Mouse (Mus musculus): Measurements from ENCODE around the gene Cbfa2t3. TPM values are rescaled to one million over a fixed set of nuclear protein-coding genes. Genes with fewer than 3 reads are reported as not detected.
A peak's percentile ranks its signal among the peaks of the same experiment; 100 is the strongest.

The Cbfa2t3 gene
- polyA plus RNA-seq, 1 experiment from 2014 or later = 15.0 TPM

- Histone ChIP-seq H3K27me3 (replicated peaks; ENCODE audit: insufficient read depth, low read length) (0 out of 2 replicates have a peak, but pooled peaks cover 3% of the 10 kb centered on the region), H3K27ac (ENCODE audit: low read length) (no peak overlapping the region), H3K4me3 (ENCODE audit: low read depth, low read length) (no peak overlapping the region), H3K4me1 (ENCODE audit: insufficient read depth, low read depth, low read length) (no peaks in the 10 kb centered on the region), H3K9ac (replicated peaks; ENCODE audit: low read depth) (no peak overlapping the region), H3K4me2 (replicated peaks; ENCODE audit: low read depth, low read length) (no peak overlapping the region), H3K9me3 (ENCODE audit: low read length) (no peaks in the 10 kb centered on the region), H3K36me3 (ENCODE audit: insufficient read depth, low read length) (no peaks in the 10 kb centered on the region)
- WGBS = 31% methylated on average over 3 of the region's 3 CpGs
- ATAC-seq (no peak), DNase-seq (ENCODE audit: low spot score) (no peak)
- TF ChIP-seq CTCF (IDR thresholded peaks at IDR 0.05) (no peak), EP300 (IDR thresholded peaks at IDR 0.05) (no peak)
Observed at GRCm38 (mm10) chr8:122728630-122729029, 29.7 kb upstream of the Cbfa2t3 start.

GRCm38 (mm10) chr8:122727412-122727811 lies 28.5 kb upstream of the Cbfa2t3 start:
- no peak for DNase-seq (ENCODE audit: low spot score)
- H3K27ac ChIP-seq (ENCODE audit: low read length) = no peak overlapping the region
- no peaks in the 10 kb centered on the region for H3K36me3 ChIP-seq (ENCODE audit: insufficient read depth, low read length)
- H3K4me2 ChIP-seq (replicated peaks; ENCODE audit: low read depth, low read length) = no peak overlapping the region
- WGBS = 54% methylated on average over 5 of the region's 5 CpGs
- no peak overlapping the region for H3K4me3 ChIP-seq (ENCODE audit: low read depth, low read length)
- H3K4me1 ChIP-seq (ENCODE audit: insufficient read depth, low read depth, low read length) = no peaks in the 10 kb centered on the region
- H3K9ac ChIP-seq (replicated peaks; ENCODE audit: low read depth) = no peak overlapping the region
- no peak for ATAC-seq
- no peak; the same call in 1 of the 2 replicates for TF ChIP-seq CTCF (IDR thresholded peaks at IDR 0.05)
- no peak for TF ChIP-seq EP300 (IDR thresholded peaks at IDR 0.05)
- no peaks in the 10 kb centered on the region for H3K27me3 ChIP-seq (replicated peaks; ENCODE audit: insufficient read depth, low read length)
- no peaks in the 10 kb centered on the region for H3K9me3 ChIP-seq (ENCODE audit: low read length)

- H3K9ac ChIP-seq (replicated peaks; ENCODE audit: low read depth) = no peak overlapping the region
- no peak overlapping the region for H3K4me2 ChIP-seq (replicated peaks; ENCODE audit: low read depth, low read length)
- H3K27me3 ChIP-seq (replicated peaks; ENCODE audit: insufficient read depth, low read length) = 0 out of 2 replicates have a peak, but pooled peaks cover 2% of the 10 kb centered on the region
- H3K4me3 ChIP-seq (ENCODE audit: low read depth, low read length) = no peak overlapping the region
- H3K36me3 ChIP-seq (ENCODE audit: insufficient read depth, low read length) = no peaks in the 10 kb centered on the region
- H3K27ac ChIP-seq (ENCODE audit: low read length) = no peak overlapping the region
- TF ChIP-seq EP300 (IDR thresholded peaks at IDR 0.05) (no peak), CTCF (IDR thresholded peaks at IDR 0.05) (no peak)
- DNase-seq (ENCODE audit: low spot score) (no peak), ATAC-seq (no peak)
- WGBS = 58% methylated on average over 2 of the region's 2 CpGs
- no peaks in the 10 kb centered on the region for H3K9me3 ChIP-seq (ENCODE audit: low read length)
- no peaks in the 10 kb centered on the region for H3K4me1 ChIP-seq (ENCODE audit: insufficient read depth, low read depth, low read length)
Observed at GRCm38 (mm10) chr8:122726789-122727188, 27.9 kb upstream of the Cbfa2t3 start.

- WGBS = 88% methylated on average over 6 of the region's 6 CpGs
- no peak for ATAC-seq
- TF ChIP-seq CTCF (IDR thresholded peaks at IDR 0.05) = no peak
Observed at GRCm38 (mm10) chr8:122725187-122725586, 26.3 kb upstream of the Cbfa2t3 start.

GRCm38 (mm10) chr8:122720811-122721640 lies 22.1 kb upstream of the Cbfa2t3 start:
- WGBS = 44% methylated on average over 14 of the region's 14 CpGs
- Histone ChIP-seq H3K36me3 (ENCODE audit: insufficient read depth, low read length) (no peaks in the 10 kb centered on the region), H3K9ac (replicated peaks; ENCODE audit: low read depth) (no peak overlapping the region), H3K4me2 (replicated peaks; ENCODE audit: low read depth, low read length) (no peak overlapping the region), H3K4me1 (ENCODE audit: insufficient read depth, low read depth, low read length) (0 out of 2 replicates have a peak, but pooled peaks cover 4% of the 10 kb centered on the region), H3K27ac (ENCODE audit: low read length) (no peak overlapping the region; the same call in 1 of the 2 replicates), H3K27me3 (replicated peaks; ENCODE audit: insufficient read depth, low read length) (0 out of 2 replicates have a peak, but pooled peaks cover 2% of the 10 kb centered on the region), H3K4me3 (ENCODE audit: low read depth, low read length) (no peak overlapping the region), H3K9me3 (ENCODE audit: low read length) (no peaks in the 10 kb centered on the region)
- TF ChIP-seq EP300 (IDR thresholded peaks at IDR 0.05) (no peak), CTCF (IDR thresholded peaks at IDR 0.05) (no peak)
- DNase-seq (ENCODE audit: low spot score) (peak; percentile 31), ATAC-seq (peak; percentile 43)

More at GRCm38 (mm10) chr8:122725187-122725586, 26.3 kb upstream of the Cbfa2t3 start:
- Histone ChIP-seq H3K4me2 (replicated peaks; ENCODE audit: low read depth, low read length) (no peak overlapping the region), H3K36me3 (ENCODE audit: insufficient read depth, low read length) (no peaks in the 10 kb centered on the region), H3K27me3 (replicated peaks; ENCODE audit: insufficient read depth, low read length) (0 out of 2 replicates have a peak, but pooled peaks cover 2% of the 10 kb centered on the region), H3K9me3 (ENCODE audit: low read length) (no peaks in the 10 kb centered on the region), H3K27ac (ENCODE audit: low read length) (no peak overlapping the region), H3K4me3 (ENCODE audit: low read depth, low read length) (no peak overlapping the region), H3K4me1 (ENCODE audit: insufficient read depth, low read depth, low read length) (0 out of 2 replicates have a peak, but pooled peaks cover 4% of the 10 kb centered on the region), H3K9ac (replicated peaks; ENCODE audit: low read depth) (no peak overlapping the region)
- no peak for DNase-seq (ENCODE audit: low spot score)

- Histone ChIP-seq H3K4me2 (replicated peaks; ENCODE audit: low read depth, low read length) (peak overlapping the region; percentile 6; the same call in 1 of the 2 replicates), H3K9ac (replicated peaks; ENCODE audit: low read depth) (no peak overlapping the region), H3K4me3 (ENCODE audit: low read depth, low read length) (no peak overlapping the region), H3K9me3 (ENCODE audit: low read length) (no peaks in the 10 kb centered on the region), H3K27me3 (replicated peaks; ENCODE audit: insufficient read depth, low read length) (0 out of 2 replicates have a peak, but pooled peaks cover 2% of the 10 kb centered on the region), H3K36me3 (ENCODE audit: insufficient read depth, low read length) (no peaks in the 10 kb centered on the region), H3K27ac (ENCODE audit: low read length) (no peak overlapping the region), H3K4me1 (ENCODE audit: insufficient read depth, low read depth, low read length) (0 out of 2 replicates have a peak, but pooled peaks cover 4% of the 10 kb centered on the region)
- 6% methylated on average over 25 of the region's 25 CpGs for WGBS
- peak; percentile 74 for ATAC-seq
- TF ChIP-seq EP300 (IDR thresholded peaks at IDR 0.05) (peak; percentile 53; the same call in 1 of the 2 replicates), CTCF (IDR thresholded peaks at IDR 0.05) (no peak)
- peak; percentile 60 for DNase-seq (ENCODE audit: low spot score)
Observed at GRCm38 (mm10) chr8:122720070-122720729, 21.3 kb upstream of the Cbfa2t3 start.

All from lung, postnatal 0 days (tissue).